In the genomic region with DNA sequence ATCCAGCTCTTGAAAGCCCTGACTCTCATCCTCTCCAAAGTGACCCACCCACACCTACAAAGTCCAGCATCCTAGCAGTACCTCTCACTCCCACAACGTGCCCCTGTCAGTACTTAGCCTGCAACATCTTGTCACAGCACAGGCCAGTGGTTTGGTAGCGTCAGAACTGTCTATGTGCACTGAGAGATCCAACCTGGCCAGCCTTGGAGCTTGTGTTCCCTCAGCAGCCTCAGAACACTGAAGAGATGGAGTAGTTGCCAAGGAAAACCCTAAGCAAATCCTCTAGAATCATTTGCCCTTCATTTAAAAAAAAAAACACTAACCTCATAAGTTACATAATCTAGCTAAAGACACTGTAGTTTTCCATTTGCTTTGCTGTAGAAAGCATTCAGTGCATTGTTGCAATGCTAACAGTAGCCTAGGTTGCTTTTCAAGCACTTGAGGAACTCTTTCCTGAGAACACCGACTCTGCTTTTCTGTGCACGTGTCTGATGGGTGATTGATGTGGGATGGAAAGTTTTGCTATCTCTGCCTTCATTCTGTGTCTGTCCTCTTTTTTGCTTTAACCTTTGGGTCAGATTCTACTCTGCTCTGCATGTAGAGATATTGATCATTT, we compare ENCODE assay signal across 28 mouse cellular contexts. TPM values are rescaled to one million over a fixed set of nuclear protein-coding genes. Genes with fewer than 3 reads are reported as not detected.
DNase-seq lines count a peak whose midpoint lies in the region; TF ChIP-seq lines count a peak whose summit lies in the region.
"Had no signal": no experiment of that assay in that cellular context is flagged by ENCODE, and none has a peak within 500 bp of the region (broad histone marks: within the 10 kb centered on the region; RNA-seq: fewer than 3 reads in every experiment).

No protein-coding gene starts in this region.

- TF ChIP-seq EP300 in CH12.LX (IDR thresholded peaks at IDR 0.05; ENCODE audit: low read length): no peak

- in situ Hi-C loops in CH12.LX (cut with MboI; ENCODE audit: low pct_ligation_motif_present, low pct_unique_long_range_greater_than_20kb, low sequenced_read_pairs): no loop called here

- H3K36me3 ChIP-seq in CH12.LX (replicated peaks in 1 of 2; ENCODE audit: control insufficient read depth in 1 of 2, insufficient read depth in 1 of 2, low read length in 1 of 2): no peaks in the 10 kb centered on the region
- H3K36me3 ChIP-seq: embryonic facial prominence, embryonic 12.5 days; embryonic facial prominence, embryonic 15.5 days; G1E; heart, embryonic 10.5 days; heart, embryonic 13.5 days had no signal

- H3K9ac ChIP-seq in CH12.LX (ENCODE audit: insufficient read depth, low read depth): no peak overlapping the region
- H3K9ac ChIP-seq: embryonic facial prominence, embryonic 12.5 days; embryonic facial prominence, embryonic 15.5 days; forebrain, postnatal 0 days; heart, embryonic 13.5 days; hindbrain, embryonic 14.5 days had no signal

- DNase-seq in adrenal gland, adult (ENCODE audit: inconsistent age in 2 of 2, low spot score in 1 of 2): peak; percentile 10 to 58
- no peak for DNase-seq in adrenal gland, postnatal 4 days (ENCODE audit: low spot score in 2 of 2)
- DNase-seq in lung, adult 2 months: peak; percentile 9
- DNase-seq in lung, postnatal 14 days: no peak
- DNase-seq in CH12.LX (ENCODE audit: extremely low read depth): no peak
- peak; percentile 15 for DNase-seq in telencephalon, adult 2 months (ENCODE audit: low read depth, low spot score)
- no peak for DNase-seq in right cerebral cortex, postnatal 36 days (ENCODE audit: low spot score in 2 of 2)
- DNase-seq: adrenal gland, adult 8-10 months; adrenal gland, postnatal 25 days; cerebellum, adult 11 months; cerebellum, adult 2 months; cerebellum, postnatal 10 days; forebrain, postnatal 0 days; gastrocnemius, postnatal 10 days; gastrocnemius, postnatal 36 days; heart, adult 2 months; heart, postnatal 14 days; heart, postnatal 4 days had no signal

- no peaks in the 10 kb centered on the region for H3K79me2 ChIP-seq in CH12.LX (replicated peaks; ENCODE audit: control insufficient read depth, extremely low read depth, insufficient read depth, poor library complexity, severe bottlenecking)

- WGBS in lung, adult 2 months: 29% methylated on average over 4 of the region's 4 CpGs

- dilution Hi-C loops in CH12.LX (cut with MboI; ENCODE audit: extremely low pct_ligation_motif_present, extremely low pct_unique_long_range_greater_than_20kb, low sequenced_read_pairs): no loop called here

- H3K4me2 ChIP-seq in CH12.LX (ENCODE audit: insufficient read depth, low read depth, poor library complexity, severe bottlenecking): no peak overlapping the region
- H3K4me2 ChIP-seq: embryonic facial prominence, embryonic 12.5 days; embryonic facial prominence, embryonic 15.5 days; heart, embryonic 13.5 days; hindbrain, embryonic 14.5 days had no signal

- no peak for TF ChIP-seq CTCF in lung, adult 2 months (IDR thresholded peaks at IDR 0.05; ENCODE audit: insufficient read depth, low read length)
- TF ChIP-seq CTCF in CH12.LX (conservative IDR thresholded peaks at IDR 0.05 in 1 of 2, IDR thresholded peaks at IDR 0.05 in 1 of 2; ENCODE audit: low read depth in 2 of 2, low read length in 2 of 2): no peak

- no peak overlapping the region for H3K27ac ChIP-seq in CH12.LX (ENCODE audit: insufficient read depth, low read depth)
- H3K27ac ChIP-seq: embryonic facial prominence, embryonic 12.5 days; embryonic facial prominence, embryonic 15.5 days; heart, adult 2 months; heart, embryonic 10.5 days; heart, embryonic 13.5 days; hindbrain, embryonic 14.5 days; hindbrain, postnatal 0 days had no signal

- 0 out of 2 replicates have a peak, but pooled peaks cover 2% of the 10 kb centered on the region for H3K4me1 ChIP-seq in lung, adult 2 months (ENCODE audit: control insufficient read depth, insufficient read depth, low read length)
- H3K4me1 ChIP-seq in CH12.LX (ENCODE audit: control insufficient read depth in 1 of 2, insufficient read depth in 2 of 2): no peaks in the 10 kb centered on the region
- H3K4me1 ChIP-seq: embryonic facial prominence, embryonic 12.5 days; embryonic facial prominence, embryonic 15.5 days; heart, embryonic 10.5 days; heart, embryonic 13.5 days had no signal

- no peak for TF ChIP-seq RAD21 in CH12.LX (IDR thresholded peaks at IDR 0.05; ENCODE audit: low read depth, low read length)

- H3K9me3 ChIP-seq in CH12.LX (replicated peaks; ENCODE audit: low read length): no peaks in the 10 kb centered on the region
- H3K9me3 ChIP-seq: embryonic facial prominence, embryonic 12.5 days; embryonic facial prominence, embryonic 15.5 days; G1E; heart, embryonic 10.5 days; heart, embryonic 13.5 days had no signal

- no peak overlapping the region for H3K4me3 ChIP-seq in lung, adult 2 months (replicated peaks; ENCODE audit: extremely low read depth, low read depth, low read length)
- H3K4me3 ChIP-seq in CH12.LX (replicated peaks in 1 of 3; ENCODE audit: low read depth in 2 of 3, low read length in 2 of 3, poor library complexity in 1 of 3): no peak overlapping the region
- H3K4me3 ChIP-seq: embryonic facial prominence, embryonic 12.5 days; embryonic facial prominence, embryonic 15.5 days; heart, adult 2 months; heart, embryonic 10.5 days; heart, embryonic 13.5 days had no signal

- no peak for TF ChIP-seq POLR2A in lung, adult 2 months (IDR thresholded peaks at IDR 0.05; ENCODE audit: borderline replicate concordance, extremely low read depth, low read depth, low read length)
- TF ChIP-seq POLR2A in CH12.LX (IDR thresholded peaks at IDR 0.05; ENCODE audit: low read depth, low read length): no peak

- no peaks in the 10 kb centered on the region for H3K27me3 ChIP-seq in CH12.LX (replicated peaks)
- H3K27me3 ChIP-seq: embryonic facial prominence, embryonic 12.5 days; embryonic facial prominence, embryonic 15.5 days; heart, embryonic 13.5 days had no signal

TF ChIP-seq in CH12.LX, 34 proteins besides CTCF, POLR2A, EP300 and RAD21:
- TF ChIP-seq BHLHE40 (IDR thresholded peaks at IDR 0.05; ENCODE audit: low read depth, low read length): 0 out of 2 replicates have a peak, but pooled peaks have one; percentile 22
- no peak for TF ChIP-seq MXI1 (IDR thresholded peaks at IDR 0.05; ENCODE audit: low read depth, low read length)

RNA-seq across cellular contexts. Expression of gene Tnn, which starts 19.8 kb away (rescaled TPM):
- total RNA-seq in adrenal gland, postnatal 4 days (2021): under 1 TPM; 0.45 to 0.93 TPM
- 0.63 and 6.0 TPM in 2 replicates for polyA plus RNA-seq in lung, adult 2 months (2012; rRNA removed)
- total RNA-seq in CH12.LX (2012; rRNA removed) (not detected in 2 replicates), CH12.LX (2014; rRNA removed) (not detected in 2 replicates)
- polyA plus RNA-seq in CH12.LX (2012; ENCODE audit: insufficient read length, low read depth): 0.08 and 0.13 TPM in 2 replicates
- total RNA-seq: gastrocnemius, adult 18-20 months; gastrocnemius, postnatal 36 days; granulocyte monocyte progenitor cell, adult 5-6 weeks; heart, adult 2 months had no signal
- polyA plus RNA-seq: forebrain, embryonic 11.5 days; G1E; heart, embryonic 10.5 days; heart, embryonic 13.5 days; hindbrain, embryonic 14.5 days had no signal

Comparison
In these comparisons a context has a peak if more than half of its experiments do, and no peak if none do; other contexts are left out.
1. DNase-seq: peak in adrenal gland, adult (2 of 2), lung, adult 2 months (single experiment) and telencephalon, adult 2 months (single experiment); none in adrenal gland, postnatal 4 days (0 of 2), lung, postnatal 14 days (single experiment), CH12.LX (single experiment) and right cerebral cortex, postnatal 36 days (0 of 2).